Mouse (Mus musculus) MEL (cell line): ENCODE data around the gene Sall1. TPM values are rescaled to one million over a fixed set of nuclear protein-coding genes. Genes with fewer than 3 reads are reported as not detected.

Source experiments
- DNase-seq: peaks from one replicate; pipeline ENCODE4 v3.0.0; 2011; ENCODE audit warnings: low read depth, low spot score
- H3K27ac ChIP-seq: 2 replicates; pipeline ENCODE4 v1.5.1; 2012; ENCODE audit warnings: low read depth, mild to moderate bottlenecking, control low read depth, low read length, moderate library complexity; ENCODE audit not compliant: control insufficient read depth
- H3K27me3 ChIP-seq, 2 experiments: fragments of 150-350 bp in 1 of 2; sonication (generic) in 1 of 2; 2 replicates each; pipeline ENCODE4 v1.6.1; 2012; ENCODE audit warnings: low read length in 2 of 2, mild to moderate bottlenecking in 2 of 2, improper control_type of control experiment in 1 of 2, moderate library complexity in 1 of 2; ENCODE audit not compliant: insufficient read depth in 2 of 2, control insufficient read depth in 1 of 2
- H3K36me3 ChIP-seq, 2 experiments: 2 replicates each; pipeline ENCODE4 v1.6.1; 2012 to 2014; ENCODE audit warnings: low read length in 2 of 2, improper control_type of control experiment in 1 of 2, inconsistent platforms in 1 of 2, mild to moderate bottlenecking in 1 of 2; ENCODE audit not compliant: insufficient read depth in 2 of 2, control insufficient read depth in 1 of 2
- H3K4me1 ChIP-seq, 2 experiments: fragments of 150-350 bp in 1 of 2; sonication (generic) in 1 of 2; 2 replicates each; pipeline ENCODE4 v1.6.1; 2012; ENCODE audit warnings: low read length in 2 of 2, improper control_type of control experiment in 1 of 2, mild to moderate bottlenecking in 1 of 2; ENCODE audit not compliant: insufficient read depth in 2 of 2, control insufficient read depth in 1 of 2
- H3K4me3 ChIP-seq, 2 experiments: fragments of 150-350 bp in 1 of 2; sonication (generic) in 1 of 2; 2 replicates each; pipeline ENCODE4 v1.5.1; 2012; ENCODE audit warnings: low read depth in 2 of 2, low read length in 2 of 2, mild to moderate bottlenecking in 2 of 2, moderate library complexity in 2 of 2, control low read depth in 1 of 2, improper control_type of control experiment in 1 of 2; ENCODE audit not compliant: control insufficient read depth in 1 of 2, insufficient read depth in 1 of 2
- H3K79me2 ChIP-seq: 2 replicates; pipeline ENCODE4 v1.6.1; 2012; ENCODE audit warnings: mild to moderate bottlenecking, low read length, moderate library complexity; ENCODE audit not compliant: control insufficient read depth, poor library complexity, insufficient read depth
- H3K9ac ChIP-seq: 2 replicates; pipeline ENCODE4 v1.6.1; 2012; ENCODE audit warnings: low read depth, mild to moderate bottlenecking, control low read depth, low read length, moderate library complexity; ENCODE audit not compliant: control insufficient read depth, poor library complexity, severe bottlenecking
- H3K9me3 ChIP-seq: fragments of 150-350 bp; sonication (generic); replicated peaks from 2 replicates; pipeline ENCODE4 v1.6.1; 2012; ENCODE audit warnings: mild to moderate bottlenecking, low read length, improper control_type of control experiment, moderate library complexity; ENCODE audit not compliant: insufficient read depth
- BHLHE40 ChIP-seq: IDR thresholded peaks from 2 replicates; pipeline ENCODE4 v1.6.1; 2012; ENCODE audit warnings: low read depth, mild to moderate bottlenecking, inconsistent platforms, low read length, improper control_type of control experiment, borderline replicate concordance
- CHD2 ChIP-seq: IDR thresholded peaks from 2 replicates; pipeline ENCODE4 v1.6.1; 2011; ENCODE audit warnings: low read length, improper control_type of control experiment
- CTCF ChIP-seq, 3 experiments: IDR thresholded peaks in 2 of 3; conservative IDR thresholded peaks in 1 of 3; 2 replicates each; pipeline ENCODE4 v1.5.1; 2011 to 2012; ENCODE audit warnings: low read length in 3 of 3, low read depth in 2 of 3, mild to moderate bottlenecking in 2 of 3, improper control_type of control experiment in 1 of 3, inconsistent platforms in 1 of 3, mixed read lengths in 1 of 3, moderate library complexity in 1 of 3; ENCODE audit not compliant: control insufficient read depth in 1 of 3, insufficient read depth in 1 of 3, poor library complexity in 1 of 3, severe bottlenecking in 1 of 3
- ELF1 ChIP-seq: IDR thresholded peaks from 2 replicates; pipeline ENCODE4 v1.6.1; 2014; ENCODE audit warnings: low read depth, mild to moderate bottlenecking, inconsistent platforms, low read length, improper control_type of control experiment, moderate library complexity
- EP300 ChIP-seq, 2 experiments: IDR thresholded peaks; 2 replicates each; pipeline ENCODE4 v1.6.1; 2011; ENCODE audit warnings: improper control_type of control experiment in 2 of 2, low read length in 2 of 2, low read depth in 1 of 2, mild to moderate bottlenecking in 1 of 2
- GATA1 ChIP-seq: IDR thresholded peaks from 2 replicates; pipeline ENCODE4 v1.6.1; 2011; ENCODE audit warnings: low read depth, low read length, improper control_type of control experiment
- JUND ChIP-seq: IDR thresholded peaks from 2 replicates; pipeline ENCODE4 v1.6.1; 2011; ENCODE audit warnings: low read depth, mild to moderate bottlenecking, improper control_type of control experiment, low read length
- KAT2A ChIP-seq: conservative IDR thresholded peaks from 2 replicates; pipeline ENCODE4 v1.6.1; 2012; ENCODE audit warnings: low read depth, low read length, improper control_type of control experiment, inconsistent platforms
- MAX ChIP-seq: IDR thresholded peaks from 2 replicates; pipeline ENCODE4 v1.6.1; 2011; ENCODE audit warnings: low read length, improper control_type of control experiment
- MEF2A ChIP-seq: IDR thresholded peaks from 2 replicates; pipeline ENCODE4 v1.6.1; 2014; ENCODE audit warnings: low read depth, mild to moderate bottlenecking, inconsistent platforms, low read length, improper control_type of control experiment; ENCODE audit not compliant: poor library complexity, insufficient replicate concordance, severe bottlenecking; ENCODE audit errors: extremely low read depth
- MXI1 ChIP-seq: IDR thresholded peaks from 2 replicates; pipeline ENCODE4 v1.6.1; 2011; ENCODE audit warnings: mild to moderate bottlenecking, low read depth, low read length, improper control_type of control experiment
- MYB ChIP-seq: IDR thresholded peaks from 2 replicates; pipeline ENCODE4 v1.6.1; 2011; ENCODE audit warnings: mild to moderate bottlenecking, low read depth, low read length, improper control_type of control experiment
- NRF1 ChIP-seq: IDR thresholded peaks from 2 replicates; pipeline ENCODE4 v1.6.1; 2014; ENCODE audit warnings: low read depth, mild to moderate bottlenecking, inconsistent platforms, low read length, improper control_type of control experiment, moderate library complexity; ENCODE audit not compliant: poor library complexity, insufficient read depth, severe bottlenecking
- POLR2A ChIP-seq, 2 experiments: IDR thresholded peaks; 2 replicates each; pipeline ENCODE4 v1.6.1; 2011 to 2012; ENCODE audit warnings: low read length in 2 of 2, mild to moderate bottlenecking in 2 of 2, control low read depth in 1 of 2, improper control_type of control experiment in 1 of 2, low read depth in 1 of 2, moderate library complexity in 1 of 2; ENCODE audit not compliant: control insufficient read depth in 1 of 2, insufficient read depth in 1 of 2, poor library complexity in 1 of 2
- POLR2AphosphoS2 ChIP-seq: IDR thresholded peaks from 2 replicates; pipeline ENCODE4 v1.6.1; 2011; ENCODE audit warnings: low read length, improper control_type of control experiment
- RAD21 ChIP-seq: IDR thresholded peaks from 2 replicates; pipeline ENCODE4 v1.6.1; 2011; ENCODE audit warnings: mild to moderate bottlenecking, low read depth, low read length, improper control_type of control experiment
- SMC3 ChIP-seq: IDR thresholded peaks from 2 replicates; pipeline ENCODE4 v1.6.1; 2011; ENCODE audit warnings: low read depth, low read length, improper control_type of control experiment
- UBTF ChIP-seq: IDR thresholded peaks from 2 replicates; pipeline ENCODE4 v1.6.1; 2012; ENCODE audit warnings: low read depth, mild to moderate bottlenecking, inconsistent platforms, low read length, improper control_type of control experiment, moderate library complexity, borderline replicate concordance; ENCODE audit not compliant: insufficient read depth
- USF1 ChIP-seq: IDR thresholded peaks from 2 replicates; pipeline ENCODE4 v1.6.1; 2014; ENCODE audit warnings: low read depth, mild to moderate bottlenecking, inconsistent platforms, low read length, improper control_type of control experiment, moderate library complexity
- ZC3H11A ChIP-seq: IDR thresholded peaks from 2 replicates; pipeline ENCODE4 v1.6.1; 2012; ENCODE audit warnings: low read depth, mild to moderate bottlenecking, inconsistent platforms, low read length, improper control_type of control experiment
- ZKSCAN1 ChIP-seq: IDR thresholded peaks from 2 replicates; pipeline ENCODE4 v1.6.1; 2012; ENCODE audit warnings: low read depth, mild to moderate bottlenecking, inconsistent platforms, low read length, improper control_type of control experiment, moderate library complexity
- ZNF384 ChIP-seq: IDR thresholded peaks from 2 replicates; pipeline ENCODE4 v1.6.1; 2012; ENCODE audit warnings: low read depth, mild to moderate bottlenecking, inconsistent platforms, low read length, improper control_type of control experiment
- polyA plus RNA-seq, 2 experiments: library from polyadenylated mRNA; stranded (reverse) in 1 of 2; unstranded in 1 of 2; fragments of >175 nt in 1 of 2; fragments of >200 nt in 1 of 2; gene quantifications; 2 replicates each; pipeline versions ENCODE4 v1.2.1 to v1.2.4; 2012; ENCODE audit warnings: low replicate concordance in 2 of 2, low read depth in 1 of 2; ENCODE audit not compliant: insufficient read length in 2 of 2, insufficient read depth in 1 of 2, missing spikeins in 1 of 2
- total RNA-seq: library from RNA; depleted of rRNA; stranded (reverse); fragments of 300-350 nt; gene quantifications from 2 replicates; pipeline ENCODE4 v1.2.3, GENCODE M21; 2012

Sall1 gene
- total and polyA plus RNA-seq, 3 experiments, result not detected

- TF ChIP-seq MYB (no peak), CTCF (IDR thresholded peaks at IDR 0.05 in 2 of 3, conservative IDR thresholded peaks at IDR 0.05 in 1 of 3; ENCODE audit: control insufficient read depth in 1 of 3, insufficient read depth in 1 of 3, low read depth in 2 of 3, low read length in 3 of 3, poor library complexity in 1 of 3, severe bottlenecking in 1 of 3) (no peak), POLR2A (IDR thresholded peaks at IDR 0.05; ENCODE audit: control insufficient read depth in 1 of 2, insufficient read depth in 1 of 2, low read depth in 1 of 2, low read length in 2 of 2, poor library complexity in 1 of 2) (no peak), ZC3H11A (no peak)
- H3K4me1 ChIP-seq, result no peaks in the 10 kb centered on the region
- no peaks in the 10 kb centered on the region for H3K79me2 ChIP-seq
- no peaks in the 10 kb centered on the region for H3K9me3 ChIP-seq
- H3K36me3 ChIP-seq, result no peaks in the 10 kb centered on the region
- no peak for DNase-seq
- no peak overlapping the region for H3K27ac ChIP-seq
- H3K4me3 ChIP-seq, result no peak overlapping the region
- H3K9ac ChIP-seq, result no peak overlapping the region
- H3K27me3 ChIP-seq, result no peaks in the 10 kb centered on the region
Measured at GRCm38 (mm10) chr8:89012853-89013534, 31.0 kb downstream of the Sall1 start.

GRCm38 (mm10) chr8:89012024-89012712 is 31.8 kb downstream of the Sall1 start:
- no peaks in the 10 kb centered on the region for H3K4me1 ChIP-seq
- TF ChIP-seq SMC3, result no peak
- TF ChIP-seq RAD21, result no peak
- TF ChIP-seq ELF1, result no peak
- no peak for TF ChIP-seq ZNF384
- no peak for TF ChIP-seq CHD2
- no peak for TF ChIP-seq NRF1
- no peak for TF ChIP-seq BHLHE40
- no peak for TF ChIP-seq USF1
- no peak for TF ChIP-seq MEF2A
- no peak for TF ChIP-seq CTCF (IDR thresholded peaks at IDR 0.05 in 2 of 3, conservative IDR thresholded peaks at IDR 0.05 in 1 of 3; ENCODE audit: control insufficient read depth in 1 of 3, insufficient read depth in 1 of 3, low read depth in 2 of 3, low read length in 3 of 3, poor library complexity in 1 of 3, severe bottlenecking in 1 of 3)
- TF ChIP-seq MAX, result no peak
- TF ChIP-seq ZC3H11A, result no peak
- TF ChIP-seq MXI1, result no peak
- no peak for TF ChIP-seq EP300 (IDR thresholded peaks at IDR 0.05; ENCODE audit: low read depth in 1 of 2, low read length in 2 of 2)
- TF ChIP-seq ZKSCAN1, result no peak
- no peak for TF ChIP-seq JUND
- no peak for TF ChIP-seq UBTF
- no peak for TF ChIP-seq GATA1
- TF ChIP-seq KAT2A, result no peak
- no peak for TF ChIP-seq POLR2AphosphoS2
- no peaks in the 10 kb centered on the region for H3K27me3 ChIP-seq
- H3K27ac ChIP-seq, result no peak overlapping the region
- H3K79me2 ChIP-seq, result no peaks in the 10 kb centered on the region
- no peaks in the 10 kb centered on the region for H3K36me3 ChIP-seq
- H3K4me3 ChIP-seq, result no peak overlapping the region
- no peak for DNase-seq
- no peak overlapping the region for H3K9ac ChIP-seq
- no peaks in the 10 kb centered on the region for H3K9me3 ChIP-seq
